Comparison of ENCODE assay signal across 18 mouse cellular contexts in the genomic region with DNA sequence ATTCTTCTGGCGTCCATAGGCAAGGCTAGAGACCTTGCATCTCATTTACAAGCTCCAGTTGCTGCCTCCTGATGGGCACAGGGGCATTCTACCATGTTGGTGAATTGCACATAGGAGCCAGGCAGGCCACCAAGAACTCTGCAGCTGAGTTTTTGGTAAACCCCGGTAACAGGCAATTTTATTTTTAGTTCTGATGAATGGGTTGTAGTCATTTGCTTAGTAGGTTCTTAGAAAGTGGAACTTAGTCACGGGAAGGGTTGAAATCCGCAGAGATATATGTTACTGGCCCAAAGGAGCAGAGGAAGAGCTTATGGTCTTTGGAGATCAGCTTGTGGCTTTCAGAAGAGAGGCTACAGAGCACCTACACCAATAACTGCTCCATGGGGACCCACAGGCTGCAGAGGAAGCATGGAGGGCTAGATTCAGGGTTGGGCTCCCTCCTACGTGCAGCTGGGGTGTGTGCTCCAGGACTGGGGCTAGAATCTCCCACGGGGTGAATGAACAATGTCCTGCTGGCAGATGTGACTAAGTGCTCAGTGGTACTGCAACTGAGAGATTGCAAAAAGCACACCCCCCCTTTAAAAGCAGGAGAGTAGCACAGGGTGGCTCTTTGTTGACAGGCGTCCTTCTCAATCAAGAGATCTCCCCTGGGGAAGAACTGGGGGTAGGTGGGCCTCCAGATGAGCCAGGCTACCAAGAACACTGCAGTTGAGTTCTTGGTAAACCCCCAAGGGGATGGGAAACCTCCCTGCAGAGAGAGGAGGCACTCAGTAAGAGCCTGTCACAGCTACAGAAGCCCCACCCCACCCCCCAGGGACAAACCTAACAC.
DNase-seq lines count a peak whose midpoint lies in the region; ATAC-seq and TF ChIP-seq lines count a peak whose summit lies in the region.
"Had no signal": no experiment of that assay in that cellular context is flagged by ENCODE, and none has a peak within 500 bp of the region (broad histone marks: within the 10 kb centered on the region; RNA-seq: fewer than 3 reads in every experiment).

No protein-coding gene starts in this region.

- H3K4me3 ChIP-seq in G1E (ENCODE audit: low read depth, low read length): peak overlapping the region; percentile 50; the same call in 1 of the 2 replicates
- no peak overlapping the region for H3K4me3 ChIP-seq in liver, postnatal 0 days (ENCODE audit: low read depth, low read length)
- no peak overlapping the region for H3K4me3 ChIP-seq in kidney, adult 2 months (ENCODE audit: insufficient read depth, low read depth, low read length)
- H3K4me3 ChIP-seq: hindbrain, embryonic 12.5 days; intestine, embryonic 15.5 days; midbrain, embryonic 12.5 days; myocyte had no signal

- H3K27ac ChIP-seq in liver, postnatal 0 days (ENCODE audit: low read depth): peak overlapping the region; percentile 60
- H3K27ac ChIP-seq in kidney, adult 2 months (ENCODE audit: insufficient read depth, low read depth, low read length): no peak overlapping the region
- H3K27ac ChIP-seq: hindbrain, embryonic 12.5 days; intestine, embryonic 15.5 days; midbrain, embryonic 12.5 days had no signal

- H3K9ac ChIP-seq in liver, postnatal 0 days (replicated peaks): peak overlapping the region; percentile 34; the same call in 1 of the 2 replicates
- H3K9ac ChIP-seq: hindbrain, embryonic 12.5 days; intestine, embryonic 15.5 days; midbrain, embryonic 12.5 days had no signal

- DNase-seq in adrenal gland, postnatal 14 days: peak; percentile 28
- DNase-seq in adrenal gland, postnatal 36 days: no peak
- DNase-seq in G1E (ENCODE audit: low spot score): peak; percentile 65
- peak; percentile 62 for DNase-seq in liver, postnatal 0 days
- DNase-seq in cerebellum, postnatal 14 days: no peak
- no peak for DNase-seq in kidney, adult 2 months
- DNase-seq: cerebellum, adult 8-10 months; heart, adult 11 months; kidney, postnatal 14 days; layer of hippocampus, adult 9-11 months; spleen, adult 18-20 months; thymus, postnatal 25 days had no signal

- ATAC-seq in G1E (ENCODE audit: extremely low read depth, insufficient number of reproducible peaks, low FRiP score, poor library complexity, severe bottlenecking): peak; percentile 78
- ATAC-seq in erythroid progenitor cell, adult 5-6 weeks (replicated peaks; ENCODE audit: low FRiP score, poor library complexity, severe bottlenecking): peak; percentile 16; the same call in 1 of the 2 replicates
- ATAC-seq in liver, postnatal 0 days: peak; percentile 87
- no peak for ATAC-seq in granulocyte monocyte progenitor cell, adult 5-6 weeks (replicated peaks; ENCODE audit: poor library complexity, severe bottlenecking)
- ATAC-seq: intestine, embryonic 15.5 days had no signal

- H3K36me3 ChIP-seq in G1E (replicated peaks): no peaks in the 10 kb centered on the region
- no peaks in the 10 kb centered on the region for H3K36me3 ChIP-seq in liver, postnatal 0 days (replicated peaks; ENCODE audit: insufficient read depth, low read length)
- H3K36me3 ChIP-seq in kidney, adult 2 months (ENCODE audit: control insufficient read depth, insufficient read depth, low read length): no peaks in the 10 kb centered on the region
- H3K36me3 ChIP-seq: hindbrain, embryonic 12.5 days; intestine, embryonic 15.5 days; midbrain, embryonic 12.5 days had no signal

- peak; percentile 38; the same call in 1 of the 2 replicates for TF ChIP-seq EP300 in liver, postnatal 0 days (IDR thresholded peaks at IDR 0.05; ENCODE audit: low read depth)

- no peak for TF ChIP-seq CTCF in G1E (IDR thresholded peaks at IDR 0.05; ENCODE audit: low read depth, low read length)
- 0 out of 2 replicates have a peak, but pooled peaks have one; percentile 12 for TF ChIP-seq CTCF in liver, postnatal 0 days (IDR thresholded peaks at IDR 0.05; ENCODE audit: low read depth)
- no peak for TF ChIP-seq CTCF in kidney, adult 2 months (conservative IDR thresholded peaks at IDR 0.05; ENCODE audit: insufficient read depth, insufficient read length, low read depth, low read length)

- no peaks in the 10 kb centered on the region for H3K27me3 ChIP-seq in G1E (ENCODE audit: insufficient read depth, low read length)
- H3K27me3 ChIP-seq in liver, postnatal 0 days (ENCODE audit: insufficient read depth, low read length): no peaks in the 10 kb centered on the region
- no peaks in the 10 kb centered on the region for H3K27me3 ChIP-seq in kidney, adult 2 months (replicated peaks; ENCODE audit: control insufficient read depth, insufficient read depth, low read length)
- H3K27me3 ChIP-seq: hindbrain, embryonic 12.5 days; intestine, embryonic 15.5 days had no signal

- peaks cover 66% of the 10 kb centered on the region for H3K4me1 ChIP-seq in G1E (ENCODE audit: insufficient read depth, low read depth, low read length)
- H3K4me1 ChIP-seq in liver, postnatal 0 days (ENCODE audit: insufficient read depth): peaks cover 24% of the 10 kb centered on the region
- no peaks in the 10 kb centered on the region for H3K4me1 ChIP-seq in kidney, adult 2 months (ENCODE audit: control insufficient read depth, insufficient read depth, low read length)
- H3K4me1 ChIP-seq: intestine, embryonic 15.5 days had no signal

- WGBS in liver, postnatal 0 days (ENCODE audit: insufficient replicate concordance): 41% methylated on average over 7 of the region's 7 CpGs
- WGBS in kidney, adult 2 months: 84% methylated on average over 7 of the region's 7 CpGs

- peaks cover 16% of the 10 kb centered on the region for H3K9me3 ChIP-seq in G1E (replicated peaks)
- H3K9me3 ChIP-seq in liver, postnatal 0 days (ENCODE audit: low read length): peaks cover 5% of the 10 kb centered on the region; the same call in 1 of the 2 replicates
- H3K9me3 ChIP-seq: hindbrain, embryonic 12.5 days; intestine, embryonic 15.5 days; midbrain, embryonic 12.5 days had no signal

- peak overlapping the region; percentile 22; the same call in 1 of the 2 replicates for H3K4me2 ChIP-seq in liver, postnatal 0 days (ENCODE audit: low read depth, low read length)
- H3K4me2 ChIP-seq: hindbrain, embryonic 12.5 days; intestine, embryonic 15.5 days; midbrain, embryonic 12.5 days had no signal

- no peak for TF ChIP-seq POLR2A in kidney, adult 2 months (IDR thresholded peaks at IDR 0.05; ENCODE audit: low read depth, low read length)

Comparison
In these comparisons a context has a peak if more than half of its experiments do, and no peak if none do; other contexts are left out.
1. DNase-seq: peak in adrenal gland, postnatal 14 days (single experiment), G1E (single experiment) and liver, postnatal 0 days (single experiment); none in adrenal gland, postnatal 36 days (0 of 2), cerebellum, postnatal 14 days (0 of 2) and kidney, adult 2 months (single experiment).